ENCODE assay signal across 15 mouse cellular contexts in the genomic region with DNA sequence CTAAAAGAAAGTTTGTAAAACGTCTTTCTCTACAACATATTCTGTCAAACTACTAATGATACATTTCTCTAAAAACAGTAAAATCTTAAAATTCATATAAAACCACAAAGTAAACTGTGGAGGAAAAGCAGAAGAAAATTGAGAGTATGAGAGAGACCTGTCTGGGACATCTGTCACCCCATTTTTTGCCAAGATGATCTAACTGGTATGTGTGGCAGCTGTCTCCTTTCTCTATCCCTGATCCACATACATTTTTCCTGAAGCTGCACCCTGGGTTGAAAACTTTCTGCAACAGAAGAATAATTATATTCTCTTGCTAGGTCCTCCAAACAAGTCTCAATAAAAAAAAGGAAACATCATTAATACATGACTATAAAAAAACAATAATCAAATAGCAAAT.
"Had no signal": no experiment of that assay in that cellular context is flagged by ENCODE, and none has a peak within 500 bp of the region (broad histone marks: within the 10 kb centered on the region; RNA-seq: fewer than 3 reads in every experiment).

No protein-coding gene starts in this region.

- H3K27ac ChIP-seq: kidney, embryonic 15.5 days; limb, embryonic 13.5 days; liver, embryonic 15.5 days; midbrain, embryonic 10.5 days; neural tube, embryonic 15.5 days; stomach, postnatal 0 days had no signal

- H3K9me3 ChIP-seq: kidney, embryonic 15.5 days; limb, embryonic 13.5 days; liver, embryonic 15.5 days; midbrain, embryonic 10.5 days; neural tube, embryonic 15.5 days had no signal

- H3K27me3 ChIP-seq: kidney, embryonic 15.5 days; limb, embryonic 13.5 days; liver, embryonic 15.5 days; neural tube, embryonic 15.5 days had no signal

- DNase-seq: kidney, postnatal 25 days; layer of hippocampus, adult 9-11 months; layer of hippocampus, postnatal 36 days; lung, adult 2 months; lung, postnatal 4 days; midbrain, embryonic 14.5 days; thymus, postnatal 4 days had no signal

- H3K36me3 ChIP-seq: kidney, embryonic 15.5 days; limb, embryonic 13.5 days; liver, embryonic 15.5 days; midbrain, embryonic 10.5 days; neural tube, embryonic 15.5 days had no signal

- ATAC-seq: lung, postnatal 0 days had no signal

- H3K4me2 ChIP-seq: kidney, embryonic 15.5 days; limb, embryonic 13.5 days; liver, embryonic 15.5 days; neural tube, embryonic 15.5 days had no signal

- H3K9ac ChIP-seq: kidney, embryonic 15.5 days; limb, embryonic 13.5 days; liver, embryonic 15.5 days; neural tube, embryonic 15.5 days had no signal

- H3K4me1 ChIP-seq: kidney, embryonic 15.5 days; limb, embryonic 13.5 days; liver, embryonic 15.5 days; midbrain, embryonic 10.5 days; neural tube, embryonic 15.5 days had no signal

- H3K4me3 ChIP-seq: kidney, embryonic 15.5 days; limb, embryonic 13.5 days; liver, embryonic 15.5 days; midbrain, embryonic 10.5 days; myocyte; neural tube, embryonic 15.5 days had no signal
